Mouse (Mus musculus) left cerebral cortex, postnatal 36 days (tissue): ENCODE data around the gene Dpf1. TPM values are rescaled to one million over a fixed set of nuclear protein-coding genes. Genes with fewer than 3 reads are reported as not detected.

Source experiments
- DNase-seq, 2 experiments: peaks; one replicate each; pipeline ENCODE4 v3.0.0; 2021 to 2022; ENCODE audit warnings: low spot score in 2 of 2, mixed read lengths in 1 of 2
- intact Hi-C: fragments of 180-260 bp; cut with DNase I; formaldehyde crosslinking; loops from one replicate; pipeline ENCODE4 v1.15.1; 2025
- total RNA-seq, 2 experiments: library from RNA; stranded (reverse); gene quantifications; 2 replicates each; pipeline ENCODE4 v1.2.3; 2021

The Dpf1 gene
- 100 to 1,000 TPM in 1 of 2 experiments, 10 to 100 TPM in 1; 86.6 to 117 TPM for total RNA-seq

DNA sequence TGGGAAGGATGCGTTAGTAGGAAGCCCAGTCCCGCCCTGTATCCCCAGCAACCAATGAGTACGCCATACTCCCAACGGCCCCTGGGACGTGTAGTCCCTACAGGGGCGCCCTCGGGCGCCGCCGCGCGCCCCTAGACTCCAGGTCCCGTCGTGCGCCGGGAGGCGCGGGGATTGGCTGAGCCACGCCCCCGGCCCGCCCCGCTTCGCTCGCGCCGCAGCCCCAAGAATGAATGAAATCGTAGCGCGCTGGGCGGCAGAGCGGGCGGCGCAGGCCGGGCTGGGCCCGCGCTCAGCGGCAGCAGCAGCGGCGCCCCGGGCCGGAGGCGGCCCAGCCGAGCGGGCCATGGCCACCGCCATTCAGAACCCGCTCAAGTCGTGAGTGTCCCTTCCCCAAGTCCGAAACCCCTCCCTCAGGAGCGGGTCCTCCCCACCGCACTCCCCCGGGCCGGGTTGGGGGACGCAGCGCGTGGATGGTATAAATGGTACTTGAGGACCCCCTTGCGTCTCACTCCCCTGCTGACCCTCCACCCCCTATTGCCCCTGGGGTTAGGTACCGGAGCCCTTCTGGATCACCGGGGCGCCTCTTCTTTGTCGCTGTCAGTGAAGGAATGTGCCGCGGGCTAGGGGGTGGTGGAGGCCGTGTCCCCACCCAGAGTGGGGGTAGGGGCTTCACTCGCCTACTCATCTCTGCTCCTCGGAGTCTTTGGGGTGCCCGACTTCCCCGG, at the start of gene Dpf1:
Gene Dpf1 (plus strand): TSS at position 214 of the 725 bp plus-strand sequence.
- peak; percentile 89 to 91 for DNase-seq
- intact Hi-C loops = loop anchor here (5.0 kb wide), 2 partner anchors 67 to 122 kb away; partner anchors contain the start of genes Psmd8 and Yif1b

DNA sequence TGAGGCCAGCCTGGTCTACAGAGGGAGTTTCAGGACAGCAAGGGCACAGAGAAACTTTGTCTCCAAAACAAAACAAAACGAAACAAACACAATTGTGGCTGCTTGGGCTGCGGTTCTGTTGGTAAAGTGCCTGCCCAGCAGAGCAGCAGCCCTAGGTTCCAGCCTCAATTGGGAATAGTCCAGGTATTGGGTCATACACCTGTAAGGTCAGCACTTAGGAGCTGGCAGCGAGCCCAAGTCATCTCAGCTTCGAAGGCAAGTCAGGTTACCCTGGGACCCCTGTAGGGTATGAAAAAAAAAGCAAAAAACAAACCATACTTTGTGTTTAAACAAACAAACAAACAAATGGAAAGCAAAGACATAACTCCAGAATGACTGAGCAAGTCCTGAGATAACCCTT, 47.9 kb upstream of the Dpf1 start:
- DNase-seq = no peak
- intact Hi-C loops = no loop called here

DNA sequence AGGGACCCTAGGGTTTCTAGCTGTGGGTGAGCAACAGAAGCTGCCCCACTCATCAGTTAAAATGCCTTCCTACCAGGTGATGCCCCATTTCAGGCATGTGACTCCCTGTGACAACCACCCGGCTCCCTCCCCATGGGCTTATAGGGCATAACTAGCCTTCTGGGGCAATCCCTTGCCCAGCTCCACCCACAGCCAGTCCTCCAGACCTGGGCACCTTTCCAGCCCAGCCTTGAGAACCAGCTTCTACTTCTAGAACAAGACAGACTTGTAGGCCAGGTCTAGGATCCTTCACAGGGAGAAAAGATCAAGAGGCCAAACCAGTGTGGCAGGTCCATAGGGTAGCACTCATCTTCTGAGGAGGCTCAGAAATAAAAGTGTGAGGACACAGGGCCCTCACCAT, 46.4 kb upstream of the Dpf1 start:
- DNase-seq = no peak
- intact Hi-C loops = no loop called here

DNA sequence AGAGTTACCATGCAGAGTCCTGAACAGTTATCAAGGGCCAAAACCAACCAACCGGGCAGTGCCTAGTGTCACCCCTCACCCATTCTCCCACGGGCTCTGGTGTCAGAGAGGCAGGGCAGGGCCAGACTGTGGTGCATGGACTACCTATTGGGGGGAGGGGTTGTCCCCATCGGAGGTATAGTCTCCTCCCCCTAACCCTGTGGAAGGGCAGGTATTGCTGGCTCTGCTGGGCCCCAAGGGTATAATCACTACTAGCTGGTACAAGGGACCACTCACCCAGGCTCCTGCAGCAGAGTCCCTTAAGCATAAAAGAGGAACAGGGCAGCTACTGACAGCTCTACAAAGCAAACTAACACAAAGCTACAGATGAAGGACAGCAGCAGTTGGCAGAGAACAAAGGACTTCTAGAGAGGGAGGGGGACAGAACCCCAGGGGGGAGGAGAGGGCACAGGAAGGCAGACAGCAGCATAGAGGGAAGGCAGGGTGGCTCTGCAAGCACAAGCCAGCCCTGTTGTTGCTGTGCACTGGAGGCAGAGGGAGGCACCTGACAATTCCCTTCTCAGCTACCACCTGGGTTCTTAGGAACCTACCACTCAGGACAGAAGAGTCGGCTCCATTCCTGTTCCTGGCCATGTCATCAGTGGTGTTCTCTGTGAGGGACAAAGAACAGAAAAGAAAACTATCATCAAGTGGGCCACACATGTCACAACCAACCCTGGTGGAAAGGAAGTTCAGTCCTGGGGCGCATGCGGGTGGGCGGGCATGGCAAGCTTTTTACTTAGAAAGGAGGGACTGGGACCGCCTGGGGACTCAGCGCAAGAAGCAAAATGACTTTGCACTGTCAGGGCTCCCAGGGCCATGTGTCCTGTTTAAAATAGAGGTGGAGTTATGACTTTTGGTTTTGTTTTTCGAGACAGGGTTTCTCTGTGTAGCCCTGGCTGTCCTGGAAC, 43.7 kb upstream of the Dpf1 start:
- intact Hi-C loops = no loop called here
- DNase-seq = no peak

DNA sequence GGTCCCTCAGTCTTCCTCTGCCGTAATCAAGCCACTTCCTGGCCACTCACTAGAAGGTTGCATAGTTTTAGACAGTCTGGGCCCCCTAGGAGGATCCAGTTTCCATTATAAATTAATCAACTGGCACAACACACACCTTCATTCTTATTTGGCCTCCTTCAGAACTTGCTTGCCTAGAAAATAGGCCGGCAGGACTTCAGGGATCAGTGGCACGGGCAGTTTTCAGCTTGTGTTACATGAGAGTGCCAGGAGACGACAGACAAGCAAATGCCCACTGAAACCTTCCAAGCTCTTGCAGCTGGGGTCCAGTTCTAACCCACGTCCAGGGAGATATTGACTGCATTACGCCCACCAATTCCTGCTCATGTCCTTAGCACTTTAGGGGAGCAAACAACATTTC, 41.6 kb upstream of the Dpf1 start:
- no peak for DNase-seq
- intact Hi-C loops = no loop called here

DNA sequence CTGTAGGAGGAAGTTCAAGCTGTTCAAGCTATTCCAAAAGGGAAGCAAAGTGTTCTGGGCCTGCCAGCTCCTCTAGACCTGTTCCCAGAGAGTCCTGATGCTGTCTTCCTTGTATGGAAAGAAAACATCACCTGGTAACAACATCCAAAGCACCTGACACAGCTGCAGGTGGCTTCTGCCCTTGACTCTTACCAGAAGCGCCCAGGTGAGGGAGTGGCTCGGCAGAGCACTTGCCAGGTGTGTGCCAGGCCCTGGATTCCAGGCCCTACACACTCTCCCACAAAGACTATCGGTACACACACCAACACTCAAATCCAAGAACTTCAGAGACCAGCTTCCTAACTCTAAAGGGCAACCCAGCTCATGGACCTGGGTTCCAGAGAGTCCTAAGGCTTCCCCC, 39.9 kb upstream of the Dpf1 start:
- intact Hi-C loops = no loop called here
- DNase-seq = no peak

DNA sequence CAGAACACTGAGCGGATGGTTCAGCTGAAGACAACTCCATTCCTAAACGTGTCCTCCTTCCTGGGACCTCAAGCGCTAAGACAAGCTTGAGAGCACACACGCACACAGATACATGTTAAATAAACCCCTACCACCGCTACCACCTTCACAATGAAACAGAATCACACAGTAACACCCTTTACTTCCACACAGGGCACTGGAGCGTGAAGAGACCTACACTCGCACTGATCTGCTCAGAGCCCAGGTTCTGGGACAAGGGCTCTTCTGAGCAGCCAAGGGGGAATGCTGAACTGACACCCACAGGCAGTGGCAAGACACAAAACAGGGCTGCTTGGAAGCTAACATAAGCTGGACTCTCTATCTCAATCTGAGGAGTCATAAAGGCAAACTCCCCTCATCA, 38.1 kb upstream of the Dpf1 start:
- intact Hi-C loops = no loop called here
- DNase-seq = no peak

DNA sequence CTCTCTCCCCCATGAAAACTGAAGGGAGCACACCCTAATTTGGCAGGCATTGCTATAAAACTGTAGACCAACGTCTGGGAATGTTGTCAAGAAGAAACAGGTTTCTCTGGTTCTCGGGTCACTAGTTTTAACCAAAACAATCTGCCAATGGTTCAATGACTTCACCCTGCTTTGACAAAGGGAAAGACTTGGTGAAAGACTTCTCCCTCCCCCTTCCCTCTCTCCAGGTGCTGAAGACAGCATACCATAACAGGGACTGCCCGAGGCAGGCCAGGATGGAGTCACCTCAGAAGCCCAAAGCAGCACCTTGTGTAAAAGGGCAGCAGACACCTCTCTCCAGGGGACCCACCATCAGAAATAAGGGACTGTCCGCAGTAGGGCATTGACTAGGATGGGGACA, 36.8 kb upstream of the Dpf1 start:
- DNase-seq = no peak
- intact Hi-C loops = no loop called here

DNA sequence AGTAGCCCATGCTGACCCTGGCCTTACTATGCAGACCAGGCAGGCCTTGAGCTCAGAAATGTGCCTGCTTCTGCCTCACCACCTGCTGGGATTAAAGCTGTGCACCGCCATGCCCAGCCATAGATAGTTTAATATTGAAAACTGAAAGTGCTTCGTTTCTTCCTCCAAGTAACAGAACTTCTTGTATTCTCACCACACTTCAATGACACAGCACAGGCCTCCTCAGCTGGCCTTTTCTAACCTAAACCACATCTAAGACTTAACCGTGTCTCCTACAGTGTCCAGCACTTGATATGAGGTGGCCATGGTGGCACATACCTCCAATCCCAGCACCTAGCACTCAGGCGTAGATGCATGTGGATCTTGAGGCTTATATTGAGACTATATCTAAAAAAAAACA, 33.3 kb upstream of the Dpf1 start:
- DNase-seq = no peak
- intact Hi-C loops = no loop called here

DNA sequence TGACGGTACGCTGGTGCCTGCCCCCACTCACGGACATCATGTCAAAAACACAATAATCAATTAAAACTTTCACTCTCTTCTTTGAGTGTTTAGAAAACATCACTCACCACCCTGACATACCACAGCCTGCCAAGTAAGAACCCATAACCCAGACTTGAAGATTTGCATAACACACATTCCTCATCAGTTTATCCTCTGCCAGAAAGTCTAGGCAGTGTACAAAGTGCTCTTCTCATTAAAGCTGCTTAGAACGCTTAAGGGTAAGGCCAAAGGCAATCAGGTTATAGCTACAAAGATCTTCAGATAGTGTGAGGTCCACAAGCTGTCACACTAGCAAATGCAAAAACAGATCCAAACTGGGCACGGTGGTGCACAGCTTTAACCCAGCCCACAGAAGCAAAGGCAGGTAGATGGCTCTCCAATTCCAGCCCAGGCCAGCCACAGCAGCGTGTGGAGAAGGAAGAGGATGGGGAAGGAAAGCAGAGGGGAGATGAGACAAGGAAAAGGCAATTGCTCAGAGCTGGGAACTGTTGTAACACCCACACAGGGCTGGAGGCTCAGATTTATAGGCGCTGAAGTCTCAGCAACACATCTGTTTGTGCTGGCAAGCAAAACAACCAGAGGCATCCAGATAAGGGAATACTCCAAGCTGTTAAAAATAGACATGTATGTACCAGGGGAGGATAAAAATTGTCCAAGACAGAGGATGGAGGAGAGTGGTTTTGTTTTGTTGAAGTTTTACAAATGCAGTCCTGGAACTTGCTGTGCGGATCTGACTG, 31.9 kb upstream of the Dpf1 start:
- intact Hi-C loops = no loop called here

DNA sequence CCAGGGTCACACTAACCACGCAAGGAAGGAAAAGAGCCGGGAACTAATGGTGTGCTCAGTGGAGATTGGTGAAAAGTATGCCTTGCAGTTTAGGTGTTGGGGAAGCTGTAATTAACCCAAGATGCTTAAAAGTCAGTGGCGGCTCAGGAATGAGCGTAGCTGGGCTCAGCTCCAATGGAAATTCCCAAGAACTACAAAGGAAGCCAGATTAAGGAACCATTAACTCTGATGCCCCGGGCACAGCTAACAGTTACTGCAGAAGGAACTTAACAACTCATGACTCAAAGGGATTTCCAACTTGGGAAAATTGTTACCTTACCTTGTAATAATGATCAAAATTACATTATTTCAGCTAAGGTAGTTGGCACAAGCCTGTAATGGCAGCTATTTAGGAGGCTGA, 27.0 kb upstream of the Dpf1 start:
- intact Hi-C loops = no loop called here
- DNase-seq = no peak

More for the DNA sequence above, 31.9 kb upstream of the Dpf1 start:
- DNase-seq = no peak

DNA sequence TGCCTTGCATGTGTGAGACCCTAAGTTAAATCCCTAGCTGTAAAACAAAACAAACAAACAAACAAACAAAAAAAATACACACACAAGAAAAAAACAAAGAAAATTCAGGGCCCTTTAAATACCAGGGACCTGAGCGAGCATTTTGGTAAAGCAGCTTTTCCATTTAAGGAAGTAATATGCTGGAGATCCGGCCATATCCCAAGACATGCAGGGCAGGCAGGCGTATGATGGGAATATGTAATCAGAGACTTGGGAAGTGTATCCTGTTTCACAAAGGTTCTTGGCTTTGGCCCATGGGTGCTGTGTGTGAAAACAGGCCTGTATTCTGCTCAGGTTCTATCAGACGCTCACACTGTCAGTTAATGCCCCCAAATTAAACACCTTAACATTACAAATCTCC, 26.2 kb upstream of the Dpf1 start:
- intact Hi-C loops = no loop called here
- no peak for DNase-seq

DNA sequence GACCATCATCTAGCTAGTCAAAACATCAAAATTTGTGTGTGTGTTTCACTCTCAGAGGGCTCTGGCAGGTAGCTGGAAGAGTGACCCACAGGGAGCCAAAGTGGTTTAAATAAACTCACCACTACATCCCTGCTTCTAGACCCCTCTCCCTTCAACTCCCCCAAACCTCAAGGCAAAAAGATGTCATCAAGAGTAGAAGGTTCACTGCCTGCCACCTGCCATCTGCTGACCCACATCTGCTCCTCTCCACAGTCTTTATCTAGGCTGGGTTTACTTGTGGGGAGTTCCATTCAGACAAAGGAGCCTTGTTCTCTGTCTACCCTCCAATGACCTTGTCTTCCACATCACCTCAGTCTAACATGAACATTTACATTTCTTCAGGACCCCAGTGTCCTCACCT, 24.5 kb upstream of the Dpf1 start:
- no peak for DNase-seq
- intact Hi-C loops = no loop called here

DNA sequence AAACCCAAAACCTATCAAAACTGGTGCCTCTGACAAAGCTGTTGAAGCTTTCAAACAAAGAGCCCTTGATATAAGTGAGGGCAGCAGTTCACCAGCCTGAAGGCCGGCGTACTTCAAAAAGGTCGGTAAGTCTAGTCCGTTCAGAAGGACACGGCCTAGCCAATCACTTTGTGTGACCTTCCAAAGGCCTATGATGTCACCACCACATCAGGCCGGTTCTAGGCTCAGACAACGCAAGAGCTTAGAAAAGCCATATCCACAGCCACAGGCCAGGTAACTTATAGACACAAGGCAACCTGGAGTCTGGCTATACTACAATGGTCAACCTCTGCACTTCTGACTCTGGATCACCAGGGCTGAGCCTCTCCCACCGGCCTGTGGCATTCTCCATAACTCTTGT, 23.8 kb upstream of the Dpf1 start:
- intact Hi-C loops = no loop called here

DNA sequence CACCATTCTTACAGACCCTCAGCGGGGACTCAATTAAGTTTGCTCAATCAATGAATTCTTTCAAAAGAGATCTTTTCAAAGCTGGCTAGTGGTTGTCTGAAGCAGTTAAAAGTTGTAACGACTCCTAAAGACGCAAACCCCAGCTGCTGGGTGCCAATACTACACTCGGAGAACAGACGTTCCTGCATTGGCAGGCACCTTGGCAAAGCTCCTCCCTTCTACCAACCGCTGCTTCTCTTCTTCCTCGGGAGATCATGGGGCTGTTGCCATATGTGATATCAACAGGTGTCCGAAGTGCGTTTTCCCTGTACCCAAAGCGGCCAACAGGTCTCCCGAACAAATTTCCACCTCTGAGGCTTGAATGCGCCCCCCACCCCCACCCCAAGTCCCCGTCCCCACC, 22.9 kb upstream of the Dpf1 start:
- intact Hi-C loops = no loop called here
- DNase-seq = no peak

More for the DNA sequence above, 23.8 kb upstream of the Dpf1 start:
- DNase-seq = no peak

DNA sequence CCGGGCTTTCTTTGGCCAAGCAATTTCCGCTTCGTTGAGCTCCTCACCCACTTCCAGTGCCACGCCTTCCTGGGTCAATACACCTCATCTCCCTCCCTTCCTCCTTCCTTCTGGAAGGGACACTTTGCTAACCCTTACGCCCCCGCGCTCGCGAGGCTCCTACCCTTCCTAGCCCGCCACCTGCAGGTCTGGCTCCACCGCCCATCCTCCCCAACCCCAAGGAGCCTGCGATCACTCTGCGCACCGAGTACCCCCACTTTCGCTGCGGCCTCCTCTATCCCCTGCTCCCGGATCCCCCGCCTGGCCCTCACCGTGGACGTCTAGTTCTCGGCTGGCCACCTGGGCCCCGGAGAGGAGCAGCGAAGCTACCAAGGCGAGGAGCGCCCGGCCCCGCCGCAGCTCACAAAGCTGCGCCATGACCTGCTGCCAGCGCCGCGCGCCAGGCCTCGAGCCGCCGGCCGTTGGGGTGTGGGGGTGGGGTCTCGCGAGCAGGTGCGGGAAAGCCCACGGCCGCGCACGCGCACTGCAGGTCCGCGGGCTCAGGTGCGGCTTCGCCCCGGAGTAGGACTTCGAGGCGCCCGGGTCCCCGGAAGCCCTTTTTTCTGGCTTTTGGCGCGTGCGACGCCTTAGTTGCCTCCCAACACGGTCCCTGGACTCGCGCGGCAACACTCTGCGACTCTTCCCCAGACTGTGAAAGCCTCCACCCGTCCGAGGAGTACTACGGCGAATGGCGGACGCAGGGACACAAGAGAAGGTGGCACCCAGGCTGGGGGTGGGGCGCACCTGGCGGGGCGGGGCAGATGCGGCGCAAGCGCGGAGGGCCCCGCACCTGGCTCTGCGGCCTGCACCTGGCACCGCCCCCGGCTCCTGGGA, 22.3 kb upstream of the Dpf1 start, which contains the start of gene Spint2:
Gene Spint2 (minus strand): TSS at position 712 of the 873 bp plus-strand sequence.
- intact Hi-C loops = no loop called here
- DNase-seq = peak in 1 of 2 experiments; percentile 54

DNA sequence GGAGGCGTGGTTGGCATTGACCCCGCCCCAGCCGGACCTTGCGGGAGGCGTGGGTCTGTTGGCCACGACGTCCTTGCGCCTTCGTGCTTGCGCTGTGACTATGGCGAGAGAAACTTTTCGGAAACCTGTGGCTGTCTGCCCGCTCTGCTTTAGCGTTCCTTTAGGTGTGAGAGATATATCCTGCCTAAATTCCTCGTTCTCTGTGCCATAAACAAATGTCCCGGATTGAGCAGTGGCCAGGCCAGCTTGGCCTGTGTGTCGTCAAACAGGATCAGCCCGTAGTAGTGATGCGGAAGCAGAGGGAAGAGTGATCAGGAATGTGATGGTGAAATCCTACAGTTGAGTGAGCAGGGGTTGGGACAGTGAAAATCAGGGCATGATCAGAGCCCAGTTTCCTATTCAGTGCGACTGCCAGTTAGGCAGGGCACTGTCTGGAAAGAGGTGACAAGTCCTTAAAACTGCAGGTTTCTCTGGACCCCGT, 21.6 kb upstream of the Dpf1 start:
- DNase-seq = no peak
- intact Hi-C loops = no loop called here

DNA sequence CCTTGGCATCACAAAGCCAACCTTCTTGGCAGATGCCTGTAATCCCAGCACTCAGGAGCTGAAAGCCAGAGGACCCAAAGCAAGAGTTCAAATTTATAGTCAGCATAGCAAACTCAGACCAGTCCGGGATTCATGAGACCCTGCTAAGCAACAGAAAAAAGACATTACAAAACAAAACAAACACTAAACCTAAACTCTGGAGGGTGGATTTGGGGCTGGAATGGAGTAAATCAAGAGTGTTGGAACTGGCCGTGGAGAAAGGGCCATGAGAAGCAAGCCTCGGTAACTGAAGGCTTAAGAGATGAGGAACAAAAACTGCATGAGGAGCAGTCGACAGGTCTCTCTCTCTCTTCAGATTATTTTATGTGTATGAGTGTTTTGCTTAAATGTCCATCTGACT, 19.9 kb upstream of the Dpf1 start:
- intact Hi-C loops = no loop called here
- DNase-seq = no peak

DNA sequence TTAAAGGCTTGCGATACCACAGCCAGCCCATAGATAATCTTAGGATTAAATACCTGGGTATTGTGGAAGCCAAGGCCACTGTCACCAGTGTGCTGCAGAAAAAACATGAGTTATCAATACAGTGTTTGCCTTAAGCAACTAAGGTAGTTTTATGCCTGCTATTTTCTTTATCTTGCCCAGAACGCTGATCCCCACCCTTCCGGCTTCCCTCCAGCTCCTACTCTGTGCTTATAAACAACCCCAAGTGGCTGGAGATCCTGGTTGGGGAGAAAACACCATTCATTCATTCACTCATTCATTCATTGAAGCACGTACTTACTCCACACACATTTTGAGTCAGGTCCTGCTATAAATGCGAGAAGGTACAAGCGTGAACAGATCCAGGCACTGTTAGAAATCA, 19.2 kb upstream of the Dpf1 start:
- DNase-seq = no peak
- intact Hi-C loops = no loop called here
